Mouse (Mus musculus) cerebral cortex, adult 2 months (tissue): ENCODE results near the gene Steap4.

Source experiments
- WGBS: fragments of 180-500 bp; shearing (Covaris S2); methylation state at CpG from one replicate; pipeline ENCODE4 v1.1.7; 2018; 5-methylcytosine and 5-hydroxymethylcytosine counted together

Gene Steap4

GRCm38 (mm10) chr5:7960176-7960575 is at the start of gene Steap4:
Steap4 (plus strand) TSS chr5:7960457.
- 5% methylated on average over 20 of the region's 20 CpGs for WGBS

DNA sequence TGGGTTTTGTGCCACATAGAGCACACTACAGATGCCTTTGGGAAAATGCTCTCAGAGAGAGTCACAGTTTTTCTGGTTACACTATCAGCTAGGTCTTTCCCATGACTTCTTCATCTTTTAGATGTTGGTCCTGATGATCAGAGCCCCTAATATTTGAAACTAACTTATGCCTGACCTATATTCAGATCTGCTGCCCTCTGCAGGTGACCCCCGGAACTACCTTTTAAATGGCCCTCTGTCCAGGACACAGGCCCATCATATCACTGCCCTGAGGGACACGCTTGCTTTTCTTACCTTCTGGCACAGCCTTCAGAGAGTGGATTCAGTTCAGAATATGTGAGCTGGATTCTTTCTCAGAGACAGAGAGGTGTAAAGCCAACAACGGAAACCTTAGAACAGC is 48.3 kb upstream of the Steap4 start:
- 64% methylated on average over 3 of the region's 3 CpGs for WGBS

- WGBS, result 41% methylated on average over 11 of the region's 11 CpGs
Observed at GRCm38 (mm10) chr5:7917501-7918295, 42.6 kb upstream of the Steap4 start.

GRCm38 (mm10) chr5:7918296-7918579 is 42.0 kb upstream of the Steap4 start:
- WGBS, result 42% methylated on average over 5 of the region's 5 CpGs

DNA sequence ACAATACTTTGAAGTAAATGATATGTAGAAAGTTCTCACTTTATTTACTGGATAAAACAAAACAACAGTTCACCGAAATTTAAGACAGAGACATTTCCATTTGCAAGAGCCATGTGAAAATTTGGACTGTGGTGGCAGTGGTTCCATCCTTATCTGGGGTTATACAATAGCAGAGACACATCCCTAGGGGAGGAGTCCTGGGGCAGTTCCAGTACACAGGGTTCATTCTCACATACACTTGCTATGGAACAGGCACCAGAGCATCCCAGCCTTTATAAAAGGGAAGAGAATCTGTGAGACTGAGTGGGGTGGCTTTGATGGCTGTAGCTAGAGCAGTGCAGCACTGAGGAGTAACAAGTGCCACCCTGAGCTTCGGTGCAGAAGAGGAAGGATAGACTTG is 40.6 kb upstream of the Steap4 start:
- 85% methylated on average over 2 of the region's 2 CpGs for WGBS

GRCm38 (mm10) chr5:7922751-7923150 is 37.5 kb upstream of the Steap4 start:
- 87% methylated on average over 1 of the region's 1 CpGs for WGBS

DNA sequence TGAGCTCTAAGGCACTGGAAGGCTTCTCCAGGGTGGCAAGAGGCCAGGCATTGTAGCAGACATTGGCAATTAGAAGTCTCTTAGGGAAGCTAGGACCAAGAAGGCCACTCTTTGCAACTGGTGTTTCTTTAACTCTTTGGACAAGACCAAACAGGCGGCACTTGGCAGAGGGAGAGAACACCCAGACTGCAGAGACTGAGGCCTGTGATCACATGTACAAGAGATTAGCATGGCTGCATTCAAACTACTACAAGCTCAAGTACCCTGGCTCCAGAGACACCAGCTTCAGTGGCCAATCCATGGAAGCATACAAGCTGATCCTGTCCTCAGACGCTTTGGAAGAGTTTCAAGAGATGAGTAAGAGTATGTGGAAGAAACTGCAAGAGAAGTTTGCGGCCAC is 36.6 kb upstream of the Steap4 start:
- 83% methylated on average over 3 of the region's 3 CpGs for WGBS

GRCm38 (mm10) chr5:7932234-7933221 is 27.7 kb upstream of the Steap4 start:
- WGBS, result 53% methylated on average over 5 of the region's 5 CpGs

DNA sequence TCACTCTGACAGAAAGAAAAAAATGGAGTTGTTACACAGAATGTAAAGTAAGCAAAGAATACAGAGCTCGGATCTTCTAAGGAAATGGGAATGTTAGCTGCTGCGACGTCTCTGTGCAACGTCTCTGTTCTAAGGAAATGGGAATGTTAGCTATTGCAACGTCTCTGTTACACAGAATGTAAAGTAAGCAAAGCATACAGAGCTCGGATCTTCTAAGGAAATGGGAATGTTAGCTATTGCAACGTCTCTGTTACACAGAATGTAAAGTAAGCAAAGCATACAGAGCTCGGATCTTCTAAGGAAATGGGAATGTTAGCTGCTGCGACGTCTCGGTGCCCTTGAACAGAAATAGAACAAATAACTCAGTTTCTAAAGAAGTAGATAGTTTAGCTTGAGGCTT is 26.8 kb upstream of the Steap4 start:
- 30% methylated on average over 11 of the region's 11 CpGs for WGBS

- WGBS, result 19% methylated on average over 2 of the region's 2 CpGs
Observed at GRCm38 (mm10) chr5:7933933-7934675, 26.2 kb upstream of the Steap4 start.

DNA sequence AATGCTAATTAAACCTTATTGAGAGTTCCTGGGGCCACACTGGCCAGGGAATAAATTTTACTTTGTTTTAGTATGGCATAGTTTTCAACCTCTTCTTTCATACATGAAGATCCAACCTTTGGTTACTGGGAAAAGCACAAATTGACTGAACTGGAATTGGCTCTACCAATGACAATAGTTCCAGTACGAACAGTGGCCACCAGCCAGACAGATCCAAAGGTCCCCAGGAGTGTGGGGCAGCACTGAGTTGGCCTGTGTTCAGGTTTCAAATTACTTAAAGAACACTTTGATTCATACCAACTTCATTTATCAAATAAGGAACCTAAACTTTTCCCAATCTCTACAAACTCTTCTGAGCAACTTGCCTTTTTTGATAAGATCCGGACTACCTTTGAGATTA is 5.4 kb upstream of the Steap4 start:
- WGBS, result 82% methylated on average over 2 of the region's 2 CpGs

GRCm38 (mm10) chr5:7955371-7955966 is 4.8 kb upstream of the Steap4 start:
- WGBS, result 56% methylated on average over 5 of the region's 5 CpGs

DNA sequence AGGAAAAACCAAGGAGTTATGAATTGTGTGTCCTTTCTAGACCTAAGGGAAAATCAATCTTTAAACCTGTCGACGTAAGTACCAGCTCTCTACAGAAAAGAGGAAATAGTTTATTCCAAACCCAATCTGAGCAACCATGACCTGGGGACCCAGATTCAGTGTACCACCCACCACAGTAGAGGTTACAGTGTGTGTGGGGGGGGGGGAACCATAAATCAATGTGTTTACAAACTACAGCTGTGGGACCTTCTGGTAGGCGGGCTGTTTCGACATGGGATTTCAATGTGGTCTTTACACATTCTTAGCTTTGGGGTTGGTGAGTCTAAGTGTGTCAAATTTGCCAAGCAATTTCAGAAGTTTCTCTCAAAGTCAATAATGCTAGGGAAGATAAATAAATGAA is 2.2 kb upstream of the Steap4 start:
- WGBS, result 95% methylated on average over 4 of the region's 4 CpGs

DNA sequence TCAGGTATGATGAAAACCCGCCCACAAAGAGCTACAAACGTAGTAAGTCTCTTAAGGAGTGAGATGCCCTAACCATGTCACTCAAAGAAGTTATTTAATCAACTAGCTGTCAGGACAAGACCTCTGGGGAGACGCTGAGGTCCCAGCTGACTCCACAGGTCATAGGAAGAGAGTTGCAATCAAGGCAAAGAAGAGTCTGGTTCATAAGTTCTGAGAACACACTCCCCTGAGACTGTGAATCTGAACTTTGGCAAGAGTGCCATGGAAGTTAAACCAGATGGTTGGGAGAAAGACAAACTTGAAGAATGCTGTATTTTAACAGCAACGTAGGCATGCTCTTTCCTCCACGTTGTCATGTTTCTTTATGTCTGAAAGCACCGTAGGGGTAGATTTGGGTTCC is 971 bp upstream of the Steap4 start:
- 89% methylated on average over 6 of the region's 6 CpGs for WGBS

DNA sequence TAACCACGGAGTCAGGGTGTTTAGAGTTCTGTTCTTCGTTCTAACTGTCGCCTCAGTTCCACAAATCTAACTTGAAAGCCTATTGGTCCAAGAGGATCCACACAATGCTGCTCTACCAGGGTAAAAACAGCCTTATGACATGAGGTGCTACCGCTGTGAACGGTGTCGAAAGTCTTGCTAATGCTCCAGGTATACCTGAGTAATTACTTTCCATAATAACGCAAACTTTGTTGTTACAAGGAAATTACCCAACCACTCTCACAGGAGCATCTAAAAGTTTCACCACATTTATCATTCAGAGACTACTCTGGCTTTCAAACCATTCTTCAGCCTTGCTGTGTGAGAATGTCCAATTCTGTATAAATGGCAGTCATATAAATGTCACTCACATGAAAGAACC is 856 bp downstream of the Steap4 start:
- 92% methylated on average over 7 of the region's 7 CpGs for WGBS

DNA sequence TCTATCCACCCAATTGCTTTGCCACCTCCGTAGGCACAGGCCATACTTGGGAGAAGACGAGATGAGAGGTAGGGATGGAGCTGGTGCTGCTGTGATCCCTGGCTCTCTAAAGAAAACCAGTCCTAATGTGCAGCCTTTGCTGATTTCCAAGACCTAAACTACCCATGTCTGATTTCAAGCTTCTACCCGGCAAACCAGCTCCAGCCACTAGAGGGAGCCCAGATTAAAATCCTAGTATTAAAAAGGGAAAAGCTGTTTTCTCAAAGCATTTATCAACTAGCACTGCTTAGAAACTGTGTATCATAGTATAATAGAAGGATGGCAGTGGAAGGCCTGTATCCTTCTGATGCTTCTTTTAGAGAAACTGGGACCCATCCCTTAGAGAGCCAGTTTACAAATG is 5.0 kb downstream of the Steap4 start:
- 41% methylated on average over 3 of the region's 3 CpGs for WGBS

DNA sequence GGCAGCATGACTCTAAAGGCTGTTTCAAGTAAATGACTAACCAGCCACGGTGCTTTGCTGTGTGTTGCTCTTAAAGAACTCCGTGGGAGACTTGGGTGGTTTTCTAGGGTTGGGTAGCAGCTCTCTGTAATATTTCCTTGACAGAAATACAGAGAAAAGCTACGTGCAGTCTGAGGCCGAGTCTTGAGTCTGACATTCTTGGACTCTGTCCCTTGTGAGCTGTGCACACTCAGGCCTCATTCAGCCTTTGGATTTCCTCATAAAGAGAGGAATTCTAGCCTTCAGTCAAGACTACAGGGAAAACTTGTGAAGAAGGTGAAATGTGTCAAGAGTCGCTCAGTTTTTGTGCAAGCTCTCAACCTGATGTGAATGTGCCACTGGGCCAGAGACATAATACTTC is 7.9 kb downstream of the Steap4 start:
- 78% methylated on average over 5 of the region's 5 CpGs for WGBS

DNA sequence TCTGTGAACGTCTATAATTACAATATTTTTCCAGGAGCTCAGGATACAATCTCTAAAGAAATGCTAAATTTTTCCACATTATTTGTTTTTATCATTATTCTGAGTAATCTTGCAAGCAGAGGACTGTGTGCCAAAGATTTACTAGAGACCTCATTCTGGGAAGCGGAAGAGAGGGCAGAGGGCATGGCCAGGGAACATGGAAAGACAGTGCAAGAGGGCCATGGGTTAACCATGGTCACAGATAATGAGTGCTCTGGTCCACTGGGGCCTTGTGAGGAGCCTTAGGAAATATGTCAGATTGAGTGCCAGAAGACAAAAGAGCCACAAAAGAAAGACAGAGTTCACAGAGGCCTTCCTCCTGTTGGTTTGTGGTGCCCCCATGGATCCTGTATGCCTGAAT is 12.0 kb downstream of the Steap4 start:
- 88% methylated on average over 2 of the region's 2 CpGs for WGBS

DNA sequence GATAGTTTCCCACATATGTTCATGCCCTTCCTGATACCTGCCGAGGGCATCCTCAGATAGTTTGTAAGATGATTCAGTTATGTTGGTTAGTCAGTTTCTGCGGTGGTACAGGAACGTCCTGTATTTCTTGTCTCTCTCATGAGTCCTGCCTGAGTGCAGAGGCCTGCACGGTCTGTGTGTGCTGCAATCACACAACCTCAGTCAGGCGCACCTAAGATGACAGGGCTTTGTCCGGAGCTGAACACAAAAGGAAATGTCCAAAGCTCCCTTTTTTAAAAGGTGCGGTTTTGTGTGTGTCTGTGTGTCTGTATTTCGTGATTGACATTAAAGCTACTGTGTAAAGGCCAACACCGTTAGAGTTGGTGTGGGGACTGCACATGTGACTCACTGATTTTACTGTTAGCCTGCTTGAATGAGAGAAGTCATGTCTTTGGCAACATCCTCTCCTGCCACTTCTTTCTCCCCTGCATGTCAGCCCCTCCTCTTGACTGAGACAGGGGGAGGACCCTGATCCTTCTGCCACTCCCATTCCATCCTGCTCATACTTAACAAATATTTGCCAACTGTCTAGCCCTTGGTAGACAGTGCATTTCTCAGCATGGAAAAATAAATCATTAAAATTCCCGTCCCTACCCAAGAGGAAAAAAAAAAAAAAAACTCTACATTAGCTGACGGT is 14.4 kb downstream of the Steap4 start:
- 87% methylated on average over 11 of the region's 11 CpGs for WGBS

- 66% methylated on average over 5 of the region's 5 CpGs for WGBS
Observed at GRCm38 (mm10) chr5:7980586-7980985, 20.3 kb downstream of the Steap4 start.

DNA sequence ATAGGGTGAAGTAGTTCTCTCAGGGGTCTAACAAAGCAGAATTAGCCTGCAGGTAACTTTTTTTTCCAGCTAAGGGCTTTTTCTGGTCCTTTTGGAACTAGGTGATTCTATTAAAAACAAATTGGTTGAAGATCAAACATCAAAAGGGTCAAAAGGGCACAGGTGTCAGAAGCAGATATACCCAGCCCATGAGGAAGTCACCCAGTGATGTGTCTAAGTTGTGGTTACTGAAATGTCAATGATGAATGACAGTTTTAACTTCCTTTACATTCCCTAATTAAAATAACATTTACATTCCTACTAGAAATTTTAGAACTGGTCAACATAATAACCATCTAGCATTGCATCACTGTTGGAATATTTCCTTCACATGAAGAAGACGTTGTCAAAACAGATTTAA is 27.7 kb downstream of the Steap4 start:
- 77% methylated on average over 1 of the region's 1 CpGs for WGBS
